Mouse (Mus musculus) neural tube, embryonic 14.5 days (tissue): ENCODE data around the gene Trpm8. TPM values are rescaled to one million over a fixed set of nuclear protein-coding genes. Genes with fewer than 3 reads are reported as not detected.

Experiments
- ATAC-seq: fragments of 200-750 bp; cut with Nextera tagmentation; 2 replicates; pipeline ENCODE4 v1.8.0; 2017; ENCODE audit warnings: low read depth, mild to moderate bottlenecking, moderate TSS enrichment, moderate library complexity
- H3K27ac ChIP-seq: fragments of 300-500 bp; sonication (generic); 2 replicates; pipeline ENCODE4 v1.5.1; 2014; ENCODE audit warnings: low read depth, mild to moderate bottlenecking, control low read depth, low read length, moderate library complexity, mixed read lengths
- H3K27me3 ChIP-seq: fragments of 300-500 bp; sonication (generic); 2 replicates; pipeline ENCODE4 v1.6.1; 2014; ENCODE audit warnings: low read length; ENCODE audit not compliant: control insufficient read depth, insufficient read depth
- H3K36me3 ChIP-seq: fragments of 300-500 bp; sonication (generic); 2 replicates; pipeline ENCODE4 v1.6.1; 2014; ENCODE audit warnings: low read length, mixed read lengths; ENCODE audit not compliant: control insufficient read depth, insufficient read depth
- H3K4me1 ChIP-seq: fragments of 300-500 bp; sonication (generic); 2 replicates; pipeline ENCODE4 v1.6.1; 2014; ENCODE audit warnings: low read length; ENCODE audit not compliant: control insufficient read depth, insufficient read depth
- H3K4me2 ChIP-seq: fragments of 300-500 bp; sonication (generic); 2 replicates; pipeline ENCODE4 v1.6.1; 2014; ENCODE audit warnings: mild to moderate bottlenecking, low read depth, low read length, control low read depth
- H3K4me3 ChIP-seq: fragments of 300-500 bp; sonication (generic); 2 replicates; pipeline ENCODE4 v1.5.1; 2014; ENCODE audit warnings: low read depth, low read length, control low read depth, mixed read lengths
- H3K9ac ChIP-seq: fragments of 300-500 bp; sonication (generic); replicated peaks from 2 replicates; pipeline ENCODE4 v1.6.1; 2014; ENCODE audit warnings: low read depth, mild to moderate bottlenecking, control low read depth, low read length, mixed read lengths
- H3K9me3 ChIP-seq: fragments of 300-500 bp; sonication (generic); 2 replicates; pipeline ENCODE4 v1.6.1; 2016; ENCODE audit warnings: low read length; ENCODE audit not compliant: control insufficient read depth
- WGBS: fragments of 180-500 bp; shearing (Covaris S2); extraction: QIAGEN DNeasy Blood & Tissue Kit; methylation state at CpG from one replicate; pipeline ENCODE4 v1.1.7; 2014; 5-methylcytosine and 5-hydroxymethylcytosine counted together
- polyA plus RNA-seq: library from polyadenylated mRNA; unstranded; fragments of >200 nt; fragmentation: Nextera tagmentation; extraction: Ambion mirVana; gene quantifications from 2 replicates; pipeline ENCODE4 v1.2.1, GENCODE M21; 2014

The Trpm8 gene
- polyA plus RNA-seq, 1 experiment from 2014 or later: 0.07 TPM

GRCm38 (mm10) chr1:88233421-88234247 lies 43.8 kb upstream of the Trpm8 start:
- Histone ChIP-seq H3K27ac (no peak overlapping the region), H3K4me1 (no peaks in the 10 kb centered on the region), H3K36me3 (no peaks in the 10 kb centered on the region), H3K27me3 (no peaks in the 10 kb centered on the region), H3K9ac (no peak overlapping the region), H3K4me2 (no peak overlapping the region), H3K4me3 (no peak overlapping the region), H3K9me3 (peaks cover 90% of the 10 kb centered on the region)
- ATAC-seq: no peak
- 72% methylated on average over 14 of the region's 14 CpGs for WGBS

- no peak overlapping the region for H3K4me3 ChIP-seq
- H3K27me3 ChIP-seq: no peaks in the 10 kb centered on the region
- no peak overlapping the region for H3K9ac ChIP-seq
- H3K27ac ChIP-seq: no peak overlapping the region
- H3K4me1 ChIP-seq: no peaks in the 10 kb centered on the region
- WGBS: 66% methylated on average over 4 of the region's 4 CpGs
- H3K36me3 ChIP-seq: no peaks in the 10 kb centered on the region
- peaks cover 90% of the 10 kb centered on the region for H3K9me3 ChIP-seq
- H3K4me2 ChIP-seq: no peak overlapping the region
- ATAC-seq: no peak
These were observed 43.2 kb upstream of the Trpm8 start for GRCm38 (mm10) chr1:88234248-88234610.

GRCm38 (mm10) chr1:88234646-88235045 lies 42.8 kb upstream of the Trpm8 start:
- peaks cover 90% of the 10 kb centered on the region for H3K9me3 ChIP-seq
- H3K4me1 ChIP-seq: no peaks in the 10 kb centered on the region
- H3K27me3 ChIP-seq: no peaks in the 10 kb centered on the region
- 45% methylated on average over 5 of the region's 5 CpGs for WGBS
- H3K36me3 ChIP-seq: no peaks in the 10 kb centered on the region
- ATAC-seq: no peak
- H3K27ac ChIP-seq: no peak overlapping the region
- no peak overlapping the region for H3K4me3 ChIP-seq
- H3K4me2 ChIP-seq: no peak overlapping the region
- H3K9ac ChIP-seq: no peak overlapping the region

- ATAC-seq: no peak
- H3K4me2 ChIP-seq: no peak overlapping the region
These were observed 42.2 kb upstream of the Trpm8 start for GRCm38 (mm10) chr1:88235046-88235893.

GRCm38 (mm10) chr1:88235894-88236415 lies 41.5 kb upstream of the Trpm8 start:
- no peaks in the 10 kb centered on the region for H3K27me3 ChIP-seq
- no peak overlapping the region for H3K4me3 ChIP-seq
- no peak for ATAC-seq
- no peak overlapping the region for H3K27ac ChIP-seq
- H3K9ac ChIP-seq: no peak overlapping the region
- H3K4me2 ChIP-seq: no peak overlapping the region
- no peaks in the 10 kb centered on the region for H3K36me3 ChIP-seq
- no peaks in the 10 kb centered on the region for H3K4me1 ChIP-seq
- H3K9me3 ChIP-seq: peaks cover 91% of the 10 kb centered on the region
- 69% methylated on average over 4 of the region's 4 CpGs for WGBS

More at GRCm38 (mm10) chr1:88235046-88235893, 42.2 kb upstream of the Trpm8 start:
- H3K4me3 ChIP-seq: no peak overlapping the region
- no peaks in the 10 kb centered on the region for H3K36me3 ChIP-seq
- no peaks in the 10 kb centered on the region for H3K27me3 ChIP-seq
- H3K4me1 ChIP-seq: no peaks in the 10 kb centered on the region
- WGBS: 67% methylated on average over 11 of the region's 11 CpGs
- H3K9ac ChIP-seq: no peak overlapping the region
- peaks cover 90% of the 10 kb centered on the region for H3K9me3 ChIP-seq
- no peak overlapping the region for H3K27ac ChIP-seq

GRCm38 (mm10) chr1:88237311-88237710 lies 40.1 kb upstream of the Trpm8 start:
- no peaks in the 10 kb centered on the region for H3K36me3 ChIP-seq
- H3K27me3 ChIP-seq: no peaks in the 10 kb centered on the region
- 85% methylated on average over 5 of the region's 5 CpGs for WGBS
- ATAC-seq: no peak
- H3K27ac ChIP-seq: no peak overlapping the region
- no peak overlapping the region for H3K4me2 ChIP-seq
- H3K4me3 ChIP-seq: no peak overlapping the region
- no peaks in the 10 kb centered on the region for H3K4me1 ChIP-seq
- H3K9me3 ChIP-seq: peaks cover 88% of the 10 kb centered on the region
- H3K9ac ChIP-seq: no peak overlapping the region

- Histone ChIP-seq H3K9ac (no peak overlapping the region), H3K4me2 (no peak overlapping the region), H3K36me3 (no peaks in the 10 kb centered on the region), H3K27ac (no peak overlapping the region), H3K4me1 (no peaks in the 10 kb centered on the region), H3K9me3 (peaks cover 86% of the 10 kb centered on the region), H3K27me3 (no peaks in the 10 kb centered on the region), H3K4me3 (no peak overlapping the region)
- no peak for ATAC-seq
- WGBS: 76% methylated on average over 6 of the region's 6 CpGs
These were observed 38.7 kb upstream of the Trpm8 start for GRCm38 (mm10) chr1:88238771-88239170.

- H3K4me1 ChIP-seq: no peaks in the 10 kb centered on the region
- WGBS: 73% methylated on average over 5 of the region's 5 CpGs
- no peaks in the 10 kb centered on the region for H3K27me3 ChIP-seq
- H3K4me3 ChIP-seq: no peak overlapping the region
- no peaks in the 10 kb centered on the region for H3K36me3 ChIP-seq
- no peak for ATAC-seq
- no peak overlapping the region for H3K9ac ChIP-seq
- no peak overlapping the region for H3K4me2 ChIP-seq
- H3K27ac ChIP-seq: no peak overlapping the region
- H3K9me3 ChIP-seq: peaks cover 85% of the 10 kb centered on the region
These were observed 37.4 kb upstream of the Trpm8 start for GRCm38 (mm10) chr1:88240072-88240471.

- Histone ChIP-seq H3K27me3 (no peaks in the 10 kb centered on the region), H3K36me3 (no peaks in the 10 kb centered on the region), H3K9me3 (peaks cover 85% of the 10 kb centered on the region), H3K4me1 (no peaks in the 10 kb centered on the region), H3K27ac (no peak overlapping the region), H3K9ac (no peak overlapping the region), H3K4me2 (no peak overlapping the region), H3K4me3 (no peak overlapping the region)
- WGBS: 78% methylated on average over 4 of the region's 4 CpGs
- ATAC-seq: no peak; the same call in 1 of the 2 replicates
These were observed 36.9 kb upstream of the Trpm8 start for GRCm38 (mm10) chr1:88240579-88240978.
